Mouse (Mus musculus): Measurements from ENCODE around the gene Rbfox1. TPM values are rescaled to one million over a fixed set of nuclear protein-coding genes. Genes with fewer than 3 reads are reported as not detected.
A peak's percentile ranks its signal among the peaks of the same experiment; 100 is the strongest.

Rbfox1 gene
- polyA plus RNA-seq, 1 experiment from 2014 or later, result 4.5 TPM

DNA sequence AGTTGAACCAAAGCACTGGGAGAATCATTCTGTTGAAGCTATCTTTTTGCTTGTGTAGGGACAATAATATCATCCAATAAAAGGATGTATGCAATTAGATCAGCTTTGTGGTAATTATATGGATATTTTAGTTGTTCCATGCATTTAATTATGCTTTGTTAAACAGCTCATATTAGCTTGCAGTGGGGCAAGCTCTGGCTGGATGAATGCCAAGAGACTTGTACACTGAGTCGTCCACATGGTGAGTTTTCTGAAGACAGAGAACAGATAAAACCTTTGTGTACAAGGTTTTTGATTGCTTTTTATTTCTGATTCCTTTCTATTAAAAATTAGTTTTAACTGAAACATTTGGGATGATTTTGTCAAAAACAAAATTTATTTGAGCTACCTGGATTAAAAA lies 439.7 kb downstream of the Rbfox1 start:
- Histone ChIP-seq H3K36me3 (ENCODE audit: control insufficient read depth, insufficient read depth, low read length) (no peaks in the 10 kb centered on the region), H3K4me2 (ENCODE audit: low read depth, low read length) (no peak overlapping the region), H3K9me3 (replicated peaks; ENCODE audit: control insufficient read depth, low read length) (no peaks in the 10 kb centered on the region), H3K27ac (ENCODE audit: low read length) (no peak overlapping the region), H3K4me1 (ENCODE audit: control insufficient read depth, insufficient read depth, low read length) (no peaks in the 10 kb centered on the region), H3K27me3 (ENCODE audit: control insufficient read depth, insufficient read depth, low read length) (no peaks in the 10 kb centered on the region), H3K4me3 (replicated peaks; ENCODE audit: low read length) (no peak overlapping the region), H3K9ac (ENCODE audit: low read length) (no peak overlapping the region)
- ATAC-seq (ENCODE audit: insufficient read depth, low FRiP score), result no peak
- WGBS, result 35% methylated on average over 1 of the region's 1 CpGs

DNA sequence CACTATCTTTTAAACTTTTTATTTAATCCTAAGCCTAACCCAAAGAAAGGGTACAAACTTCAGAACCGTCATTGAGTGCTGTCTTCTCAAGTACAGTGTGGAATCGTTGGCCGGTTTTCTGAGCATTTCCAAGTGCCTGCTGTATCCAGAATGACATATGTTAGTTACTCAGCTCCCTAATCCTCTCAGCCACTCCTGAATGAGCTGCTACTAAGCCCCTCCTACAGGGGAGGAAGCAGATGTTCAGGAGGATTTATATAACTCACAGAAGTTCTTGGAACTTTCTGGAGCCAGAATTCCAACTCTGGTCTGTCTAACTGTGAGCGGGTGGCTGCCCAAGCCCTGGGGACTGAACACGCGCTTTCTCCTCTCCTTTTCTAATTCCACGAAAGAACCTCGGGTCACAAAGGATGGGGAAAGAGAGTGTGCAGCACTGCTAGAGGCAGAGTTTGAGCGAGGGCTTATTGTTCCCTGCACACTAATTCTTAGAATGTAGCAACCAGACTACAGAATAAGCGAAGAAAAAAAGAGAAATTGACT lies 446.3 kb downstream of the Rbfox1 start:
- H3K9ac ChIP-seq (ENCODE audit: low read length), result no peak overlapping the region
- H3K4me2 ChIP-seq (ENCODE audit: low read depth, low read length), result no peak overlapping the region
- ATAC-seq (ENCODE audit: insufficient read depth, low FRiP score), result no peak
- no peaks in the 10 kb centered on the region for H3K27me3 ChIP-seq (ENCODE audit: control insufficient read depth, insufficient read depth, low read length)
- no peaks in the 10 kb centered on the region for H3K4me1 ChIP-seq (ENCODE audit: control insufficient read depth, insufficient read depth, low read length)
- 59% methylated on average over 10 of the region's 10 CpGs for WGBS
- H3K9me3 ChIP-seq (replicated peaks; ENCODE audit: control insufficient read depth, low read length), result no peaks in the 10 kb centered on the region
- no peaks in the 10 kb centered on the region for H3K36me3 ChIP-seq (ENCODE audit: control insufficient read depth, insufficient read depth, low read length)
- H3K27ac ChIP-seq (ENCODE audit: low read length), result no peak overlapping the region
- no peak overlapping the region for H3K4me3 ChIP-seq (replicated peaks; ENCODE audit: low read length)

DNA sequence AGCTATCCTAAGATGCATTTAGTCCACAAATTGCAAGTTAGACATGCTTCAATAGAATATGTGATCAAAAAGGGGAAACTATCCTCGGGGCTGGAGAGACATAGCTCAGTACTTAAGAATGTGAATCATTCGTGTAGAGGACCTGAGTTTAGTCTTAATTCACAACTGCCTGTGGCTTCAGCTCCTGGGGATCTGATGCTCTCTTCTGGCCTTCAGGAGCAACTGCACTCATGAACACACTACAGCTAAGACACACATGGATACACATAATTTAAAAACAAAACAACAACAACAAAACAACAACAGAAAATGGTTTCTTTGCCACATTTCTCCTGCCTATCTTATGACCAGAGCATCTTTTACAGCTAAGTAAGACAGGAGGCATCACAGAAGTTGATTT lies 448.1 kb downstream of the Rbfox1 start:
- no peak overlapping the region for H3K4me3 ChIP-seq (replicated peaks; ENCODE audit: low read length)
- no peak overlapping the region for H3K4me2 ChIP-seq (ENCODE audit: low read depth, low read length)
- no peak for ATAC-seq (ENCODE audit: insufficient read depth, low FRiP score)
- no peaks in the 10 kb centered on the region for H3K4me1 ChIP-seq (ENCODE audit: control insufficient read depth, insufficient read depth, low read length)
- no peak overlapping the region for H3K27ac ChIP-seq (ENCODE audit: low read length)
- 61% methylated on average over 2 of the region's 2 CpGs for WGBS
- H3K9me3 ChIP-seq (replicated peaks; ENCODE audit: control insufficient read depth, low read length), result no peaks in the 10 kb centered on the region
- no peaks in the 10 kb centered on the region for H3K36me3 ChIP-seq (ENCODE audit: control insufficient read depth, insufficient read depth, low read length)
- no peak overlapping the region for H3K9ac ChIP-seq (ENCODE audit: low read length)
- H3K27me3 ChIP-seq (ENCODE audit: control insufficient read depth, insufficient read depth, low read length), result no peaks in the 10 kb centered on the region

DNA sequence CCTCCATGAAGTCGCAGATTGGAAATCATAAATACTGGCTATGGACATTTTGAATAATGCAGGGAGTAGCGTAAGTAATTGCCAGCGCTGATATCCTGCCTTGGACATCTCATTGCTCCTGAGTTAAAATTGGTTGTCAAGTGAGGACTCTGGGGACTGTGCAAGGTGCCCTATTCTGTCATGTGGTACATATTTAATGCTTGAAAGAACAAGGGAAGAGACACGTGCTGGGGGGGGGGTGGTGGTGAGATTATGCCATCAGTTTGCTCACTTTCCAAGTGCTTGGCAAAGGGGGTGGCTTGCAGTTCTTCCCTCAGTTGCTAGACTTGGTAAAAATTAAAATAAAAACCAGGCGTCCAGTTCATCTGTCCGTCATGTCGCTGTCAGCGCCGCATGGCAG lies 462.9 kb downstream of the Rbfox1 start:
- H3K4me2 ChIP-seq (ENCODE audit: low read depth, low read length), result no peak overlapping the region
- peaks cover 23% of the 10 kb centered on the region for H3K27me3 ChIP-seq (ENCODE audit: control insufficient read depth, insufficient read depth, low read length)
- no peaks in the 10 kb centered on the region for H3K4me1 ChIP-seq (ENCODE audit: control insufficient read depth, insufficient read depth, low read length)
- H3K4me3 ChIP-seq (replicated peaks; ENCODE audit: low read length), result no peak overlapping the region; the same call in 1 of the 2 replicates
- no peak overlapping the region for H3K27ac ChIP-seq (ENCODE audit: low read length)
- no peaks in the 10 kb centered on the region for H3K9me3 ChIP-seq (replicated peaks; ENCODE audit: control insufficient read depth, low read length)
- no peak overlapping the region for H3K9ac ChIP-seq (ENCODE audit: low read length)
- H3K36me3 ChIP-seq (ENCODE audit: control insufficient read depth, insufficient read depth, low read length), result no peaks in the 10 kb centered on the region
- 28% methylated on average over 9 of the region's 9 CpGs for WGBS
- no peak for ATAC-seq (ENCODE audit: insufficient read depth, low FRiP score)

DNA sequence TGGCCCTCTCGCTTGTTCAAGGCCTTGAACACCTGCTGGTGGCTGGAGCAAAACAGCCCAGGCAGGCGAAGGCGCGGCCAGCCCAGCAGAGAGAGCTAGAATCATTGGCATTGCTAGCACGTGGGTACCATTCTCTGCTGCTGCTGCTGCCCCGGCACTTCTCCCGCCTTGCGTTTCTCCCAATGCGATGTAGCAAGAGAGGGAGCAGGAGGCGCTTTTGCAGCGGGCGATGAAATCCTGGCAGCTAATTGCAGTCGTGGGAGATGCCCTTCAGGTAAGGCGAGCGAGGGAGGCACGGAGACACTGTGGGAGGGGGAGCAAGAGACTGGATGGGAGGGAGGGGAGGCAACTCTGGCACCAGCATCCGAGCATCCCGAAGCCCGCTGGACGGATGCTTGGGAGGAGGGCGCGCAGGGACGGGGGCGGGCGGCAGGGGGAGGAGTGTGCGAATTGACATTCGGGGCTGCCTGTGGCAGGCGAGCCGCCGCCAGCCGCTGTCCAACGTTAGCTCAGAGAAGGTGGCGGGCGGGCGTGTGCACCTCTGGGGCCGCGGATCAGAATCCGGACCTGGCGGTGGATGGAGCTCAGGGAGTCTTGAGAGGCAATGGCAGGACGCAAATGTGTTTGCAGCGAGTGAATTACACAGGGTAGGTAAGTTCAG lies 463.6 kb downstream of the Rbfox1 start:
- peak overlapping the region; percentile 39 for H3K4me2 ChIP-seq (ENCODE audit: low read depth, low read length)
- H3K9me3 ChIP-seq (replicated peaks; ENCODE audit: control insufficient read depth, low read length), result no peaks in the 10 kb centered on the region
- no peaks in the 10 kb centered on the region for H3K4me1 ChIP-seq (ENCODE audit: control insufficient read depth, insufficient read depth, low read length)
- H3K36me3 ChIP-seq (ENCODE audit: control insufficient read depth, insufficient read depth, low read length), result no peaks in the 10 kb centered on the region
- peak overlapping the region; percentile 12 for H3K4me3 ChIP-seq (replicated peaks; ENCODE audit: low read length)
- under 1% methylated on average over 41 of the region's 41 CpGs for WGBS
- no peak overlapping the region for H3K27ac ChIP-seq (ENCODE audit: low read length)
- H3K27me3 ChIP-seq (ENCODE audit: control insufficient read depth, insufficient read depth, low read length), result peaks cover 23% of the 10 kb centered on the region
- H3K9ac ChIP-seq (ENCODE audit: low read length), result no peak overlapping the region
- peak; percentile 37; the same call in 1 of the 2 replicates for ATAC-seq (ENCODE audit: insufficient read depth, low FRiP score)

DNA sequence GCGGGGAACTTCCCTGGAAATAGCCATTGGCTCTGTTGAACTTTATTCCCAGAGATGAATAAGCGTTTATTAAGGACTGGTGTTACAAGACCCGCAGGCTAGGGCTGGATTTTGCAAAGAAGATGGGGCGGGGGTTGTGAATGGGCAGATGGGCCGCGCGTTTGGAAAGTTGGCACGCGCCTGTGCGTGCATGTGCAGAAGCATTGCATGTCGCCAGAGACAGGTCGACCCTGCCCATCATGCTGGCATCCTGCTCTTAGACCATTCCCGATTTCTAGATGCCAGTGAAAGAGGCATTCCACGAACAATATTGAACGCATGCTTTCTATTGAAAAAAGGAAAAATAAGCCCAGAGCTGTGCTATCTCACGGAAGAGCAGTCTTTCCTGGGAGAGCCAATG lies 464.2 kb downstream of the Rbfox1 start:
- Histone ChIP-seq H3K27me3 (ENCODE audit: control insufficient read depth, insufficient read depth, low read length) (peaks cover 23% of the 10 kb centered on the region), H3K4me1 (ENCODE audit: control insufficient read depth, insufficient read depth, low read length) (no peaks in the 10 kb centered on the region), H3K9me3 (replicated peaks; ENCODE audit: control insufficient read depth, low read length) (no peaks in the 10 kb centered on the region), H3K4me2 (ENCODE audit: low read depth, low read length) (no peak overlapping the region; the same call in 1 of the 2 replicates), H3K4me3 (replicated peaks; ENCODE audit: low read length) (no peak overlapping the region), H3K36me3 (ENCODE audit: control insufficient read depth, insufficient read depth, low read length) (no peaks in the 10 kb centered on the region), H3K27ac (ENCODE audit: low read length) (no peak overlapping the region), H3K9ac (ENCODE audit: low read length) (no peak overlapping the region)
- WGBS, result 31% methylated on average over 16 of the region's 16 CpGs
- no peak for ATAC-seq (ENCODE audit: insufficient read depth, low FRiP score)

DNA sequence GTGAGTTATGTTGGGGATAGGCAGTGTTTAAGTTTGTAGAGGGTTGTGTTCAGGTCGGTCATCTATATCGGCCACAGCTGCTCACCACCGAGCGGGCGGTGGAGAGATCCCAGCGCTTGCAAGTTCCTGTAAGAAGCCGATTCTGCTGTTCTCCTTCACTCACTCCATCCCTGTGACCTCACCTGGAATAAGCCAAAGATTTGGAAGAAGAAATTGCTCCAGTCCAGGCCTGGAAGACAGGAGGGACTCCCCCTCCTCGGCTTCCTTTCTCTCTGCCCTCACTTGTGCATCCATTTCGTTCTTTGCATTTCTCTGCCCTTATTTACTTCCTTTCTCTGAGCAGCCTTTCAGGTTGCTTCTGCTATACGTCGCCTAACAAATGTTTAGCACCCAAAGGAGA lies 465.1 kb downstream of the Rbfox1 start:
- ATAC-seq (ENCODE audit: insufficient read depth, low FRiP score), result no peak
- Histone ChIP-seq H3K9ac (ENCODE audit: low read length) (no peak overlapping the region), H3K4me2 (ENCODE audit: low read depth, low read length) (no peak overlapping the region), H3K27ac (ENCODE audit: low read length) (no peak overlapping the region), H3K4me3 (replicated peaks; ENCODE audit: low read length) (no peak overlapping the region), H3K36me3 (ENCODE audit: control insufficient read depth, insufficient read depth, low read length) (no peaks in the 10 kb centered on the region), H3K9me3 (replicated peaks; ENCODE audit: control insufficient read depth, low read length) (no peaks in the 10 kb centered on the region), H3K4me1 (ENCODE audit: control insufficient read depth, insufficient read depth, low read length) (no peaks in the 10 kb centered on the region), H3K27me3 (ENCODE audit: control insufficient read depth, insufficient read depth, low read length) (peaks cover 23% of the 10 kb centered on the region)
- WGBS, result 82% methylated on average over 11 of the region's 11 CpGs

DNA sequence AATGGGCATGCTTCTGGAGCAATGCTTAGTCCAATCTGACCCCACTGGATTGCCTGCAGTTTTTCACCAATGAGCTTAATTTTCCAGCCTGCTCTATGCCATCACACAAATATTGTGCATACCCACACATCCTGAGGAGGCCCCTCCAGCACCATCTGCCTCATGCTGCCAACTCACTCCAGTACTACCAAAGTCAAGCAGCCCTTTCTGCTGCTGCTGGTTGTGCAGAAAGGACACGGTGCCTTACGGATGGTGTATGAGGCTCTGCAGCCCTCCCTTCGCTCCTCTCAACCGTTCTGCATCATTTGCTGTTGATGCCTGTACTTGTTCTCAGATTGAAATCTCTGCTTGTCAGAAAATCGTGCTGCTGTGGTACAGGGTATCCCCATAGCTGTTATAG lies 468.0 kb downstream of the Rbfox1 start:
- Histone ChIP-seq H3K9me3 (replicated peaks; ENCODE audit: control insufficient read depth, low read length) (no peaks in the 10 kb centered on the region), H3K27ac (ENCODE audit: low read length) (no peak overlapping the region), H3K4me2 (ENCODE audit: low read depth, low read length) (no peak overlapping the region), H3K4me1 (ENCODE audit: control insufficient read depth, insufficient read depth, low read length) (no peaks in the 10 kb centered on the region), H3K27me3 (ENCODE audit: control insufficient read depth, insufficient read depth, low read length) (peaks cover 20% of the 10 kb centered on the region), H3K9ac (ENCODE audit: low read length) (no peak overlapping the region), H3K4me3 (replicated peaks; ENCODE audit: low read length) (no peak overlapping the region), H3K36me3 (ENCODE audit: control insufficient read depth, insufficient read depth, low read length) (no peaks in the 10 kb centered on the region)
- 82% methylated on average over 5 of the region's 5 CpGs for WGBS
- ATAC-seq (ENCODE audit: insufficient read depth, low FRiP score), result no peak

DNA sequence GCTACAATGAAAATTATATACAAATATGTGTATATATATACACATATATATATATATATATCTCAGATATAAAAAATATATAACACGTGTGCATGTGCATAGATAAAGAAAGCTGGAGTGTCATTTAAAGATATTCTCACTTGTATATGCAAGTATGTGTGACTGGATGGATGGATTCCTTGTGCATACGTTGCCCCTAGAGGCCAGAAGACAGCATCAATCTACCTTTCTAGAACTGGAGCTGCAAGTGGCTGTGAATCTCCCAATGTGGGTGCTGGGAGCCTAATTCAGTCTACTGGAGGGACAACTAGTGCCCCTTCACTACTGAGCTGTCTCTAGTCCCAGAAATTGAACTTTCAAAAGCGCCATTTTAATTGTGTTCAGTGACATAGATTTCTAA lies 471.8 kb downstream of the Rbfox1 start:
- Histone ChIP-seq H3K4me3 (replicated peaks; ENCODE audit: low read length) (no peak overlapping the region), H3K4me2 (ENCODE audit: low read depth, low read length) (no peak overlapping the region), H3K27me3 (ENCODE audit: control insufficient read depth, insufficient read depth, low read length) (no peaks in the 10 kb centered on the region), H3K4me1 (ENCODE audit: control insufficient read depth, insufficient read depth, low read length) (no peaks in the 10 kb centered on the region), H3K36me3 (ENCODE audit: control insufficient read depth, insufficient read depth, low read length) (no peaks in the 10 kb centered on the region), H3K9me3 (replicated peaks; ENCODE audit: control insufficient read depth, low read length) (no peaks in the 10 kb centered on the region), H3K27ac (ENCODE audit: low read length) (no peak overlapping the region), H3K9ac (ENCODE audit: low read length) (no peak overlapping the region)
- WGBS, result 70% methylated on average over 3 of the region's 3 CpGs
- no peak for ATAC-seq (ENCODE audit: insufficient read depth, low FRiP score)

Measured in stomach, embryonic 16.5 days (tissue).